Mouse (Mus musculus) embryo, embryonic 10.5 days (tissue): ENCODE data around the gene Luzp2.

Source experiments
- DNase-seq: peaks from one replicate; pipeline ENCODE4 v3.0.0-alpha.2; 2015; ENCODE audit warnings: low spot score

Luzp2 gene

GRCm38 (mm10) chr7:54835372-54835851 lies at the start of gene Luzp2:
Gene Luzp2 (plus strand): TSS chr7:54835498.
- peak; percentile 63 for DNase-seq

GRCm38 (mm10) chr7:54787456-54787855 lies 47.8 kb upstream of the Luzp2 start:
- no peak for DNase-seq

- no peak for DNase-seq
These were observed 16.7 kb upstream of the Luzp2 start for GRCm38 (mm10) chr7:54818606-54819005.

GRCm38 (mm10) chr7:54828751-54829150 lies 6.5 kb upstream of the Luzp2 start:
- DNase-seq: no peak

- DNase-seq: peak; percentile 11
These were observed 634 bp downstream of the Luzp2 start for GRCm38 (mm10) chr7:54835911-54836352.

GRCm38 (mm10) chr7:54836437-54836836 lies 1.1 kb downstream of the Luzp2 start:
- peak; percentile 7 for DNase-seq

- no peak for DNase-seq
These were observed 7.6 kb downstream of the Luzp2 start for GRCm38 (mm10) chr7:54842807-54843335.

- DNase-seq: peak; percentile 62
These were observed 10.8 kb downstream of the Luzp2 start for GRCm38 (mm10) chr7:54845875-54846691.

GRCm38 (mm10) chr7:54846692-54847020 lies 11.4 kb downstream of the Luzp2 start:
- no peak for DNase-seq

GRCm38 (mm10) chr7:54852860-54853259 lies 17.6 kb downstream of the Luzp2 start:
- DNase-seq: no peak

GRCm38 (mm10) chr7:54861230-54861856 lies 26.0 kb downstream of the Luzp2 start:
- DNase-seq: no peak

GRCm38 (mm10) chr7:54878928-54879644 lies 43.8 kb downstream of the Luzp2 start:
- no peak for DNase-seq

GRCm38 (mm10) chr7:54893709-54894627 lies 58.7 kb downstream of the Luzp2 start:
- DNase-seq: no peak

GRCm38 (mm10) chr7:54898589-54898988 lies 63.3 kb downstream of the Luzp2 start:
- DNase-seq: no peak

- peak; percentile 4 for DNase-seq
These were observed 74.7 kb downstream of the Luzp2 start for GRCm38 (mm10) chr7:54909958-54910357.

- DNase-seq: no peak
These were observed 78.7 kb downstream of the Luzp2 start for GRCm38 (mm10) chr7:54914030-54914429.

- DNase-seq: no peak
These were observed 86.7 kb downstream of the Luzp2 start for GRCm38 (mm10) chr7:54921991-54922390.

- no peak for DNase-seq
These were observed 121.5 kb downstream of the Luzp2 start for GRCm38 (mm10) chr7:54956759-54957158.

GRCm38 (mm10) chr7:54962678-54963077 lies 127.4 kb downstream of the Luzp2 start:
- no peak for DNase-seq

- no peak for DNase-seq
These were observed 142.1 kb downstream of the Luzp2 start for GRCm38 (mm10) chr7:54977372-54977771.

- no peak for DNase-seq
These were observed 145.3 kb downstream of the Luzp2 start for GRCm38 (mm10) chr7:54980585-54980984.
